Mouse (Mus musculus): ENCODE measurements around the gene Rab5if. TPM values are rescaled to one million over a fixed set of nuclear protein-coding genes. Genes with fewer than 3 reads are reported as not detected.

Gene Rab5if
- polyA plus RNA-seq, 1 experiment, result 34.8 TPM

DNA sequence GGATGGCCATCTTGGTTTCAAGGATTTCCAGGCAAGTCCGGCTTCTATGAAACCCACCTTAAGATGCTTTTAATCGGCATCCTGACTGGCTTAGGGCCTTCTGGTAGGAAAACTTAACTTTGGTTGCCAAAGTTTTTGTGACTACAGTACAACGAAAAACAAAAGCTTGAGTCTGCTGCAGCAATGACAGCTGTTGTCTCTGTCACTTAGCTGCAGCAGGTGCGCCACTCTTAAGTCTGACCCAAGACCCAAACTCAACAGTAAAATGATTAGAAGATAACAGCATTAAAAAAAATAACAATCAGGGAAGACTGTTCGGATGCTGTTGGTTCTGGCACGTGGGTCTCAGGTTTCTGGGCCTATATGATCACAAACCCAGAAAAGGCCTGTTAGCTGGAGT lies 24.1 kb upstream of the Rab5if start:
- no peak for TF ChIP-seq POLR2A (IDR thresholded peaks at IDR 0.05; ENCODE audit: low read depth, low read length)
- TF ChIP-seq CTCF (IDR thresholded peaks at IDR 0.05; ENCODE audit: extremely low read depth, insufficient read depth, insufficient read length, insufficient replicate concordance), result no peak
- H3K27ac ChIP-seq (ENCODE audit: insufficient read depth, low read length), result no peak overlapping the region
- WGBS, result 85% methylated on average over 6 of the region's 6 CpGs
- H3K27me3 ChIP-seq (ENCODE audit: control insufficient read depth, insufficient read depth, low read length), result no peaks in the 10 kb centered on the region
- H3K4me3 ChIP-seq (ENCODE audit: extremely low read depth, insufficient read depth, insufficient read length), result no peak overlapping the region
- peaks cover 6% of the 10 kb centered on the region for H3K4me1 ChIP-seq (ENCODE audit: control insufficient read depth, insufficient read depth, insufficient read length)
- H3K36me3 ChIP-seq (ENCODE audit: control insufficient read depth, insufficient read depth, low read length), result no peaks in the 10 kb centered on the region
- DNase-seq (ENCODE audit: low read depth in 1 of 2, low spot score in 2 of 2), result no peak

DNA sequence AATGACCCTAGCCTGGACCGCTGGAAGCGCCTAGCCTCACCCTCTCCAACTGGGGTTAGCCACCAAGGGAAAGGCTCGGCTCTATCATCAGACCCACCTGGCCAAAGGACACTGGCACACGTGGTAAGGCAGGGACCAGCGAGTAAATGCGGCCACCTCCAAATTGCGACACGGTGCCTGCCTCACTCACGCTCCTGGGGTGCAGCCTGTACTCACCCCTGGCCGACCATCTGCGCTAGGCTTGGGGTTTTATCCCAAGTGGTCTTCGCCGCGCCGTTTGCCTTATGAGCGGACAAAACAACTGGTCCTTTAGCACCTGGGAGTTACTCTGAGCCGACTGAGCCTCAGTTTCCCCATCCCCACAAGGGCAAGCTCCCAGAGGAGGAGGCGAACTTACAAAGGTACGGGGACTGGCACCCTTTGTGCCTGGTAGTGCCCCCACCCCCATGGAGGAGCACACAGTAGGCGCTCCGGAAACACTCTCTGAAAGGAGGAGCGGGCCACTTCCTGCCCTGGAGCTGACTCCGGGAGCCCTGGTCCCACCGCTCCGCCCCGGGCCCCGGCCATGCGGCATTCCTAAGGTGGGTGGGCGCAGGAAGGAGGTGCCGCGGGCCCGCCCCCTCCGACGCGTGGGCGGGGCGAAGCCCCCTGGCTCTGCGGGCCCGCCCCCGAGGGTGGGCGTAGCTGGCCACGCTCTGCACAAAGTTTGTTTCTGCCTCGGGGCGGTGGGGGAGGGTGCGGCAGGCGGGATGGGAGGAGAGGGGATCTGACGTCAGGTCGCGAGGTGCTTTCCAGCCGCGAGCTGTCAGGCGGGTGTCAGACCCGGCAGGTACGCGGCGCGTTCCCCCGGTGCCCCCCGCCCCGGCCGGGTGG lies 23.4 kb upstream of the Rab5if start, which contains the start of gene Tgif2:
Tgif2 (plus strand) TSS at position 689 of the 873 bp plus-strand sequence.
- WGBS, result 14% methylated on average over 60 of the region's 61 CpGs
- H3K27ac ChIP-seq (ENCODE audit: insufficient read depth, low read length), result peak within 1 kb of the TSS; percentile 55
- no peaks in the 10 kb centered on the region for H3K36me3 ChIP-seq (ENCODE audit: control insufficient read depth, insufficient read depth, low read length)
- H3K4me1 ChIP-seq (ENCODE audit: control insufficient read depth, insufficient read depth, insufficient read length), result peaks cover 6% of the 10 kb centered on the region
- H3K27me3 ChIP-seq (ENCODE audit: control insufficient read depth, insufficient read depth, low read length), result no peaks in the 10 kb centered on the region
- peak within 1 kb of the TSS; percentile 80 for H3K4me3 ChIP-seq (ENCODE audit: extremely low read depth, insufficient read depth, insufficient read length)
- peak in 1 of 2 experiments; percentile 71 for DNase-seq (ENCODE audit: low read depth in 1 of 2, low spot score in 2 of 2)
- TF ChIP-seq CTCF (IDR thresholded peaks at IDR 0.05; ENCODE audit: extremely low read depth, insufficient read depth, insufficient read length, insufficient replicate concordance) (no peak), POLR2A (IDR thresholded peaks at IDR 0.05; ENCODE audit: low read depth, low read length) (no peak)

DNA sequence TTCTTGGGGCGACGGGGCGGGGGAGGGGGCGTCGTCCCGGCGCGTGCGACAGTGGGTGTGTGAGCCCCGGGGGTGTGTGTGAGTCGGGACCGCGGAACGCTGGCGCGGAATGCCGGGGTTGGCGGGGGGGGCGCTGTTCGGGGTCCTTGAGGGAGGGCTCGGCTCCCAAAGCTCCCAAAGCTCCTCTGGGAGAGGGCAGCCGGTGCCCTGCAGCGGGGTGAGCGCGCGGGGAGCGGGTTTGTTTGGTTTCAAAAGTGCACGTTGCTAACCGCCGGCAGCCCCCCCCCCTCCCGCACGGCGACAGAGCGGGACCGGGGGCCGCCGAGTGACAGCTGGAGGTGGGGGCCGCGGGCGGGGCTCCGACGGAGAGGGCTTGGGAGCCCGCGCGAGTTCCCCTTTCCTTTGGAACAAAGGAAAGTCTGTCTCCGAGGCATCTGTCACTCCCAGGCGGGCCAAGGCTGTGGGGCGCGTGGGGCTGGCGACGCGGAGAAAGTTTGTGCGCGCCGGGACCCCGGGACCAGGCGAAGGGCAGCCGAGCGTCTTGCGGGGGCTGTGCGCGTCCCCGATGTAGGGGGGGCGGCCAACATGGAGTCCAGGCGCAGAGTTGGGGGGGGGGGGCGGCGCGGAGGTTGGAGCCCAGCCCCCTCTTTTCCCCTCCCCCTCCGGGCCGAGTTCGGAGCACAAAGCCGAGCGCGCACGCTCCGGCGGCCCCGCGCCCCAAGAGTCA lies 22.5 kb upstream of the Rab5if start:
- Histone ChIP-seq H3K27ac (ENCODE audit: insufficient read depth, low read length) (peak overlapping the region; percentile 55; the same call in 1 of the 2 replicates), H3K4me1 (ENCODE audit: control insufficient read depth, insufficient read depth, insufficient read length) (peaks cover 6% of the 10 kb centered on the region), H3K27me3 (ENCODE audit: control insufficient read depth, insufficient read depth, low read length) (no peaks in the 10 kb centered on the region), H3K4me3 (ENCODE audit: extremely low read depth, insufficient read depth, insufficient read length) (peak overlapping the region; percentile 80), H3K36me3 (ENCODE audit: control insufficient read depth, insufficient read depth, low read length) (no peaks in the 10 kb centered on the region)
- 1% methylated on average over 78 of the region's 79 CpGs for WGBS
- TF ChIP-seq POLR2A (IDR thresholded peaks at IDR 0.05; ENCODE audit: low read depth, low read length) (no peak), CTCF (IDR thresholded peaks at IDR 0.05; ENCODE audit: extremely low read depth, insufficient read depth, insufficient read length, insufficient replicate concordance) (no peak)
- peak in 1 of 2 experiments; percentile 24 for DNase-seq (ENCODE audit: low read depth in 1 of 2, low spot score in 2 of 2)

DNA sequence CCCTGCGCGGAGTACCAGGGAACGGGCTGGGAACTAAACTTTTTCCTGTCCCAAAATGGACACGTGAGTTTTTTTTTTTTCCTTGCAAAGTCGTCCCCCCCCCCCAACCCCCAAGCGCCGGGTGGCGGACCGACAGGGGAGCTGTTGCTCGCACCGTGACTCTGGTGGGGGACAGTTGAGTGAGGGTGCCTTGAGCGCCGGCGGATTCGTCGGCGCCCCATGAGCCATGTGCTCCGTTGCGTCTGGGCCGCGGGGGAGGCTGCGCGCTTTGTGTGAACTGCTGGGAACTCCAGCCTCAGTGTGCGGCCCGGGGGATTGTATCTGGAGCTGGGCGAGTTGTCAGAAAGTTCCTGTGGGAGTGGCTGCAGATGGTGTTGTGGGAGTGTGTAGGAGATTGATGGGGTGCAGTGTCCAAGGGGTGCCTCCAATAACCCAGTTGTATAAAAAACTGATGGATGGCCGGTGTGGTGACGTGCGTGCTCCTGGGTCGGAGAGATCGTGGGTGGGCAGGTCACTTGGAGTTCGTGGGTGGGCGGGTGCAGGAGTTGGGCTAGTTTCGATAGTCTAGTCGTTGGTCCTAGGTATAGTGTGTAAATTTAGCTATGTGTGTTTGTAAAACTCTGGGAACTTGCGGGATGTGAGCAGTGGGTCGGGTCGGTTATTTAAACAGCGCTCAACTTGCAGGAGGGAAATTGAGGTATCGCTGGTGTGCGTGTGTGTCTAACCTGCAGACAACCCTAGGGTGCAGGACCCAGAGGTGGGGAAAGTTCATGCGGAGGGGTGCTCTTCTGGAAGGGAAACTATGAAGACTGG lies 21.7 kb upstream of the Rab5if start:
- Histone ChIP-seq H3K4me1 (ENCODE audit: control insufficient read depth, insufficient read depth, insufficient read length) (peaks cover 6% of the 10 kb centered on the region), H3K4me3 (ENCODE audit: extremely low read depth, insufficient read depth, insufficient read length) (peak overlapping the region; percentile 80), H3K36me3 (ENCODE audit: control insufficient read depth, insufficient read depth, low read length) (no peaks in the 10 kb centered on the region), H3K27me3 (ENCODE audit: control insufficient read depth, insufficient read depth, low read length) (no peaks in the 10 kb centered on the region), H3K27ac (ENCODE audit: insufficient read depth, low read length) (no peak overlapping the region)
- TF ChIP-seq CTCF (IDR thresholded peaks at IDR 0.05; ENCODE audit: extremely low read depth, insufficient read depth, insufficient read length, insufficient replicate concordance) (no peak), POLR2A (IDR thresholded peaks at IDR 0.05; ENCODE audit: low read depth, low read length) (no peak)
- under 1% methylated on average over 42 of the region's 42 CpGs for WGBS
- DNase-seq (ENCODE audit: low read depth in 1 of 2, low spot score in 2 of 2), result peak in 1 of 2 experiments; percentile 28

DNA sequence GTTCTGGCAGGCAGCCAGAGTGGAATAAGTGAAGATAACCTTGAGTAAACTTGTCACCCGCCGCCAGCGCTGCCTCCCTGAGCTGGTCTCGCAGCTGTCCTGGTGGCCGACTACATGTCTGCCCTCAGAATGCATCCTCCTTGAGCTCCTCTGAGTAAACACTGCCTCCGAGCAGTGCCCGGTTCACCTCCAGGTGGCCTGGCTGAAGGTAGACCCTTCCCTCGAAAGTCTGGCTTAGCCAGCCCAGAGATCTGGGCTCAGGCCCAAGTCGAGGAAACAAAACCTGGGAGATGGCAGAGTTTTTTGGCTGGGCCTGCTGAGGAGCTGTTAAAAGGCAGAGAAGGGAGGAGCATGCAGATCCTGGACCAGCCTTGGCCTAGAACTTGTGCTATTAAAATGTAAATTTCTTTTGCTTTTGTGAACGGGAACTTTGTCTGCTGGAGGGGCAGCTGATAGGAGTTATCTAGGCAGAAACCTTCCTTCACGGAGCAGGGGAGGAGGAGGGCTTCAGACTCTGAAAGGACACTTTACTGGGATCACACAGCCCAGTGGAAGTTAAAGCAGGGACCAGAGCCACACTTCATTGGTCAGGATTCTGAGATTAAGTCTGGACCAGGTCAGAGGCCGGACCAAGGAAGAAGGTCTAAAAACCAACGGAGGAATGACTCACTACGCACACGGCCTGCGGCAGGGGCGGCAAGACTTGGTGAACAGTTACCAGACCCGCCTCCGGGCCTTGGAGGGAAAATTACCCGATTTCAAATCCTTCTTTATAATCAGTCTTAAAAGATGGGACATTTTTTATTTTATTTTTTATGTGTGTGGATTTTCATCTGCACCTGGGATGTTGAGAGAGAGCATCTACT lies 20.9 kb upstream of the Rab5if start:
- Histone ChIP-seq H3K4me3 (ENCODE audit: extremely low read depth, insufficient read depth, insufficient read length) (peak overlapping the region; percentile 80; the same call in 1 of the 2 replicates), H3K36me3 (ENCODE audit: control insufficient read depth, insufficient read depth, low read length) (peaks cover 2% of the 10 kb centered on the region; the same call in 1 of the 2 replicates), H3K27ac (ENCODE audit: insufficient read depth, low read length) (no peak overlapping the region), H3K4me1 (ENCODE audit: control insufficient read depth, insufficient read depth, insufficient read length) (peaks cover 6% of the 10 kb centered on the region), H3K27me3 (ENCODE audit: control insufficient read depth, insufficient read depth, low read length) (no peaks in the 10 kb centered on the region)
- peak in 1 of 2 experiments; percentile 24 for DNase-seq (ENCODE audit: low read depth in 1 of 2, low spot score in 2 of 2)
- no peak for TF ChIP-seq CTCF (IDR thresholded peaks at IDR 0.05; ENCODE audit: extremely low read depth, insufficient read depth, insufficient read length, insufficient replicate concordance)
- 35% methylated on average over 20 of the region's 20 CpGs for WGBS

Measured in spleen, adult 2 months (tissue).